Mouse (Mus musculus): Measurements from ENCODE around the gene Zfp978. TPM values are rescaled to one million over a fixed set of nuclear protein-coding genes. Genes with fewer than 3 reads are reported as not detected.
"Not testable (repeated sequence)": the region's sequence is repeated elsewhere in the genome, so short reads cannot be mapped to it uniquely, and the experiment has no call there.

Zfp978 gene
- polyA plus RNA-seq, 1 experiment from 2014 or later, result not detected

DNA sequence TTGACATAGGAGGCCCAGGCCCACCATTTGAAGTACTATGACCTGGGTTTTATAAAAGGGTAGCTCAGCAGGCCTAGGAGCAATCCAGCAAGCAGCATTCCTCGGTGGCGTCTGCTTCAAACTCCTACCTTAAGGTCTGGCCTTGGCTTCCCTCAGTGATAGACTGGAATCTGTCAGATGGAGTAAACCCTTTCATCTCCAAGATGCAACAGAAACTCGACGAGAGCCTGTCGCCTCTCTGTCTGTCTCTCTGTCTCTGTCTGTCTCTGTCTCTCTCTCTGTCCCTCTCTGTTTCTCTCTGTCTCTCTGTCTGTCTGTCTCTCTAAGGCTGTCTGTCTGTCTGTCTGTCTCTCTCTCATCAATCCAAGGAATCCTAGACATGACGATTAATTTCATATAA lies 42.4 kb downstream of the Zfp978 start:
- H3K4me1 ChIP-seq; H3K9ac ChIP-seq (replicated peaks); H3K27me3 ChIP-seq; H3K4me3 ChIP-seq; H3K4me2 ChIP-seq (replicated peaks); ATAC-seq (replicated peaks); H3K36me3 ChIP-seq; H3K27ac ChIP-seq (replicated peaks): not testable (repeated sequence)
- 89% methylated on average over 6 of the region's 6 CpGs for WGBS
- H3K9me3 ChIP-seq, result peaks cover 55% of the 10 kb centered on the region

GRCm38 (mm10) chr4:147403931-147404913 lies 43.1 kb downstream of the Zfp978 start:
- H3K9ac ChIP-seq (replicated peaks); H3K4me1 ChIP-seq; H3K27ac ChIP-seq (replicated peaks); H3K27me3 ChIP-seq; H3K4me3 ChIP-seq; H3K4me2 ChIP-seq (replicated peaks); H3K36me3 ChIP-seq; ATAC-seq (replicated peaks): not testable (repeated sequence)
- H3K9me3 ChIP-seq, result peaks cover 57% of the 10 kb centered on the region
- 76% methylated on average over 6 of the region's 6 CpGs for WGBS

- peaks cover 60% of the 10 kb centered on the region for H3K9me3 ChIP-seq
Measured at GRCm38 (mm10) chr4:147406735-147407462, 45.8 kb downstream of the Zfp978 start.

DNA sequence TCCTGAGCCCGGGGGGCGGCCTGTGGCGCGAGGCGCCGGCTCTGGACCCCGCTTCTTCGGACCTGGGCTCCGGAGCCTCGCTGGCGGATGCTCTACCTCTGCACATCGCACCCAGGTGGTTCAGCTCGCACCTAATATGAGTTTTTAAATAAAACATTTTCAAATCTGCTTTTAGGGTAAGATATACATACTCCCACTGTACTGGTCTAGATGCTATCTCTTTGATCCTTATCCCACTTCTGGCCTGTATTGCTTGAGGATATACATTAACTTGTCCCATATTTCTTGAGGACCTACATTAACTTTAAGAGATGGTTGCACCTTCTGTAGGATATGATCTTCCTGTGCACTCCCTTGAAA lies 46.3 kb downstream of the Zfp978 start:
- Histone ChIP-seq H3K9ac (replicated peaks) (peak overlapping the region; percentile 63), H3K36me3 (peaks cover 6% of the 10 kb centered on the region; the same call in 1 of the 2 replicates), H3K27ac (replicated peaks) (0 out of 2 replicates have a peak overlapping the region, but pooled peaks have one; percentile 24), H3K9me3 (peaks cover 54% of the 10 kb centered on the region), H3K4me2 (replicated peaks) (peak overlapping the region; percentile 63), H3K27me3 (no peaks in the 10 kb centered on the region), H3K4me1 (no peaks in the 10 kb centered on the region), H3K4me3 (peak overlapping the region; percentile 50)
- no peak for ATAC-seq (replicated peaks)
- WGBS, result 5% methylated on average over 13 of the region's 13 CpGs

More at GRCm38 (mm10) chr4:147406735-147407462, 45.8 kb downstream of the Zfp978 start:
- ATAC-seq (replicated peaks), result peak; percentile 94
- no peaks in the 10 kb centered on the region for H3K27me3 ChIP-seq
- peaks cover 6% of the 10 kb centered on the region; the same call in 1 of the 2 replicates for H3K36me3 ChIP-seq
- peak overlapping the region; percentile 63 for H3K4me2 ChIP-seq (replicated peaks)
- H3K4me3 ChIP-seq, result peak overlapping the region; percentile 50
- H3K4me1 ChIP-seq, result no peaks in the 10 kb centered on the region
- 2% methylated on average over 50 of the region's 75 CpGs for WGBS
- H3K27ac ChIP-seq (replicated peaks), result 0 out of 2 replicates have a peak overlapping the region, but pooled peaks have one; percentile 24
- peak overlapping the region; percentile 63 for H3K9ac ChIP-seq (replicated peaks)

- H3K36me3 ChIP-seq; ATAC-seq (replicated peaks); H3K27me3 ChIP-seq; H3K4me1 ChIP-seq; H3K27ac ChIP-seq (replicated peaks); H3K9ac ChIP-seq (replicated peaks); H3K4me3 ChIP-seq; H3K4me2 ChIP-seq (replicated peaks): not testable (repeated sequence)
- H3K9me3 ChIP-seq, result peaks cover 35% of the 10 kb centered on the region
- 72% methylated on average over 1 of the region's 1 CpGs for WGBS
Measured at GRCm38 (mm10) chr4:147416365-147416764, 55.3 kb downstream of the Zfp978 start.

GRCm38 (mm10) chr4:147417157-147417778 lies 56.2 kb downstream of the Zfp978 start:
- 58% methylated on average over 8 of the region's 8 CpGs for WGBS
- Histone ChIP-seq H3K9ac (replicated peaks) (no peak overlapping the region), H3K27me3 (no peaks in the 10 kb centered on the region), H3K36me3 (no peaks in the 10 kb centered on the region), H3K4me2 (replicated peaks) (no peak overlapping the region), H3K4me1 (no peaks in the 10 kb centered on the region), H3K27ac (replicated peaks) (no peak overlapping the region), H3K4me3 (no peak overlapping the region), H3K9me3 (peaks cover 42% of the 10 kb centered on the region)
- no peak for ATAC-seq (replicated peaks)

GRCm38 (mm10) chr4:147417921-147418320 lies 56.8 kb downstream of the Zfp978 start:
- Histone ChIP-seq H3K9me3 (peaks cover 43% of the 10 kb centered on the region), H3K27ac (replicated peaks) (no peak overlapping the region), H3K4me1 (no peaks in the 10 kb centered on the region), H3K36me3 (no peaks in the 10 kb centered on the region), H3K4me2 (replicated peaks) (no peak overlapping the region), H3K9ac (replicated peaks) (no peak overlapping the region), H3K27me3 (no peaks in the 10 kb centered on the region), H3K4me3 (no peak overlapping the region)
- no peak for ATAC-seq (replicated peaks)
- 69% methylated on average over 10 of the region's 10 CpGs for WGBS

DNA sequence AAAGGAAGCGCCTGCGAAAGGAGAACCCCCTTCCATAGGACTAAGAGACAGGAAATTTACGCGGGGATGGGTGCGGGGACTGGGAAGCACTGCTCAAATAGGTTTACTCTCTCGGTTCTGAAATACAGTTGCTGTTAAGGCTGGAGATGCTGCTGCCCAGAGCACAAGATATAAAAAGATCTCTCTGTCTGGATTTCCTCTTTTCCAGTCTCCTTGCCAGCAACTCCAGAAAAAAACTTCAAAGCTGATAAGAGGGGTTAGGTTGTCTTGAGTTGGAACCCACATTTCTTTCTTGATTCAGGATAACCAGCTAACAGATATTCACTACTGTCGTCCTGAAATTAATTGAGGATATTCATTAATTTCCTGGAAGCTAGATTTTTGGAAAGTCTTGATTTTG lies 57.2 kb downstream of the Zfp978 start:
- not testable (repeated sequence) for H3K36me3 ChIP-seq; H3K27me3 ChIP-seq; H3K9ac ChIP-seq (replicated peaks); H3K4me2 ChIP-seq (replicated peaks); H3K4me1 ChIP-seq; H3K27ac ChIP-seq (replicated peaks); H3K4me3 ChIP-seq; ATAC-seq (replicated peaks)
- peaks cover 47% of the 10 kb centered on the region for H3K9me3 ChIP-seq
- 56% methylated on average over 7 of the region's 7 CpGs for WGBS

GRCm38 (mm10) chr4:147419190-147419589 lies 58.1 kb downstream of the Zfp978 start:
- H3K27me3 ChIP-seq; H3K27ac ChIP-seq (replicated peaks); ATAC-seq (replicated peaks); H3K4me3 ChIP-seq; H3K36me3 ChIP-seq; H3K4me1 ChIP-seq; H3K9ac ChIP-seq (replicated peaks); H3K4me2 ChIP-seq (replicated peaks): not testable (repeated sequence)
- 83% methylated on average over 8 of the region's 8 CpGs for WGBS
- H3K9me3 ChIP-seq, result peaks cover 55% of the 10 kb centered on the region

DNA sequence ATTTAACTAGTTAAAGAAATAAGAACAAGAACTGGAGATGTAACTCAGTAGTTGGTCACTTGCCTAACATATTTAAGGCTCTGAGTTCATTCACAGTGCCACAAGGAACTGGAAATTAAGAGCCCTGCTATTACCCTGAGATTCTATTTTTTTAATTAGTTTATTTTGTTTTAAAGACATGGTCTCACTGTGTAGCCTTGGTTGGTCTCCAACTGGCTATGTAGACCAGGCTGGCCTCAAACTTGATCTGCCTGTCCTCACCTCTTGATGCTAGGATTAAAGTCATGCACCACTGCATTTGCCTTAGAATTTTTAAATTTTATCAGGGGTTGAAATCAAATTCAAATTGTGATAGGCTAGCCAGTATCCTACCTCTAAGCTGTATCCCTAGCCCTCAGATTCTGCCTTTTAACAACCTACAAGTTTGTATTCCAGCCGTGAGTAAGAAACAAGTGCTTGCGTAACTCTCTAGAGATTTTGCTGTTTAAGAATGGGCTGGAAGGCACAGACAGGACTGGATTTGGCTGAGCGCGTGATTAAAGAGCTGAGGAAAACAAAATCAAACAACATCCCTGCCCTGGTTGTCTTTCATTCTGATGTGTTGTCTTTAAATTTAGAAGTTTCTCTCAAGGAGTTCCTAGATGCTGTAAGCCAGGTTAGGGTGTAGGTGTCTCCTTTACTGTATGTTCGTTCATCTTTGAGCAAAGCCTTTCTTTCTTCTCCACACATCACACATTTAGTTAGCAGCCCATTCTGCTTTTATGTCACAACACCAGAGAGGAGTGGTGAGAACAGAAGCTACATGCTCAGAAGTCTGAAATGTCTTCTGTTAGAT lies 58.9 kb downstream of the Zfp978 start:
- H3K9me3 ChIP-seq, result peaks cover 60% of the 10 kb centered on the region
- H3K27me3 ChIP-seq; H3K4me1 ChIP-seq; H3K4me2 ChIP-seq (replicated peaks); H3K9ac ChIP-seq (replicated peaks); H3K27ac ChIP-seq (replicated peaks); H3K36me3 ChIP-seq; ATAC-seq (replicated peaks); H3K4me3 ChIP-seq: not testable (repeated sequence)
- WGBS, result 80% methylated on average over 5 of the region's 5 CpGs

- no peaks in the 10 kb centered on the region for H3K27me3 ChIP-seq
- no peak overlapping the region for H3K4me3 ChIP-seq
- H3K9me3 ChIP-seq, result peaks cover 68% of the 10 kb centered on the region
- H3K4me1 ChIP-seq, result no peaks in the 10 kb centered on the region
- WGBS, result 71% methylated on average over 3 of the region's 3 CpGs
- ATAC-seq (replicated peaks), result no peak
- no peaks in the 10 kb centered on the region for H3K36me3 ChIP-seq
- no peak overlapping the region for H3K27ac ChIP-seq (replicated peaks)
- no peak overlapping the region for H3K9ac ChIP-seq (replicated peaks)
- no peak overlapping the region for H3K4me2 ChIP-seq (replicated peaks)
Measured at GRCm38 (mm10) chr4:147420794-147421193, 59.7 kb downstream of the Zfp978 start.
